Mouse (Mus musculus): Measurements from ENCODE around the gene Zfp423. TPM values are rescaled to one million over a fixed set of nuclear protein-coding genes. Genes with fewer than 3 reads are reported as not detected.

Gene Zfp423
- polyA plus RNA-seq, 1 experiment from 2014 or later = 63.0 TPM

DNA sequence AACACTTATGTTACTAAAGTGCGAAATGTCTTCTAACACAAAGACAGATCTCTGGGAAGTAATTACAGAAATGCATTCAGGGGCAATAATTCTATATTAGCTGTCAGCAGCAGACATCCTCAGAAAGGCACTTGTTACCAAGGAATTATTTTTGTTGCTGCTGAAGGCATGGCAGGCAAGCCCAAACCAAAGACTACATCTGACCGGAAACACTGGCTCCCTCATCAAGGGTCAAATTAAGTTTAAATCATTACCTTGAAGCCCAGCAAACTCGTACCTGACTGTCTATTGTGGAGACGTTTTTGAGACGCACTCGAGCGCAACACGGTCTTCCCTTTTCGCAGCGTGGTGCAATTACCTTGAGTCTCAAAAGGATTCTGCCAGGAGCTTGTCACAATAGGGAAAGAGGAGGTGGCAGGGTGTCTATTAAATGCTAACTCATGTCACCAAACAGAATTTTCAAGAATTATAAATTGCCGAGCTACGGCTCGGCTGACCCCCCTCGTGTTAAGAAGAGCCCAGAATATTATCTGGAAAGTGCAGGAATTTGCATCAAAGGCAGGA is 86.3 kb downstream of the Zfp423 start:
- Histone ChIP-seq H3K4me3 (replicated peaks; ENCODE audit: low read depth, low read length) (no peak overlapping the region), H3K4me2 (ENCODE audit: low read length) (no peak overlapping the region), H3K9ac (replicated peaks; ENCODE audit: low read length) (no peak overlapping the region), H3K36me3 (ENCODE audit: control insufficient read depth, insufficient read depth, low read length) (no peaks in the 10 kb centered on the region; the same call in 1 of the 2 replicates), H3K9me3 (ENCODE audit: control insufficient read depth, low read length) (no peaks in the 10 kb centered on the region), H3K4me1 (ENCODE audit: control insufficient read depth, insufficient read depth, low read length) (peaks cover 28% of the 10 kb centered on the region), H3K27me3 (ENCODE audit: control insufficient read depth, insufficient read depth, low read length) (no peaks in the 10 kb centered on the region), H3K27ac (replicated peaks; ENCODE audit: low read depth, low read length) (peak overlapping the region; percentile 14)
- DNase-seq (peak; percentile 58), ATAC-seq (ENCODE audit: low FRiP score, low TSS enrichment) (no peak)
- 44% methylated on average over 14 of the region's 14 CpGs for WGBS

DNA sequence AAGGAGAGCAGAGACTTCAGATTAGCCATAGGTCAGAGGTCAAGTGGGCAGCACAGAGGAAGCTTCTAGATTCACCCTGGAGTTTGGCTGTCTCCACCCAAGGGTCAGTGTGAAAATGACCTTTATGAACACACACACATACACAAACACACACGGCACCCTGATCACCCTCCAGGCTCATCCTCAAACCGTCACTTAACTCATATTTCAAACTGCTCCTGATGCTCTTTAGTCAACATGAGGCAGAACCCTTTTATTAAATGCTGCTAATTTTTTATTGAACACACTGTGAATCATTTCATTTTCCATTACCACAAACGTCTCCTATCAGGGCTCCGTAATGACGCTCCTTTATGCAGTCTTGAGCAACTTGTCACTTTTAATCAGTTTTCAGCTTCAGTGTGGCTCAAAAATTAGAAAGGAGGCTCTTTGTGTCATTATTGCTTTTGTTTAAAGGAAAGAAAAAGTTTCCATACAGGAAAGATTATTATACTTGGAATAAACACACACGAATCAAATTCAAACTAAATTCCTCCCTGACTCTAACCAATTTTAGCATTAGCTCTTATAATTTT is 87.0 kb downstream of the Zfp423 start:
- ATAC-seq (ENCODE audit: low FRiP score, low TSS enrichment) = no peak
- no peak for DNase-seq
- H3K36me3 ChIP-seq (ENCODE audit: control insufficient read depth, insufficient read depth, low read length) = no peaks in the 10 kb centered on the region; the same call in 1 of the 2 replicates
- H3K4me3 ChIP-seq (replicated peaks; ENCODE audit: low read depth, low read length) = no peak overlapping the region
- WGBS = 63% methylated on average over 6 of the region's 6 CpGs
- no peak overlapping the region for H3K9ac ChIP-seq (replicated peaks; ENCODE audit: low read length)
- H3K9me3 ChIP-seq (ENCODE audit: control insufficient read depth, low read length) = no peaks in the 10 kb centered on the region
- H3K27ac ChIP-seq (replicated peaks; ENCODE audit: low read depth, low read length) = no peak overlapping the region; the same call in 1 of the 2 replicates
- no peak overlapping the region for H3K4me2 ChIP-seq (ENCODE audit: low read length)
- peaks cover 28% of the 10 kb centered on the region for H3K4me1 ChIP-seq (ENCODE audit: control insufficient read depth, insufficient read depth, low read length)
- H3K27me3 ChIP-seq (ENCODE audit: control insufficient read depth, insufficient read depth, low read length) = no peaks in the 10 kb centered on the region

GRCm38 (mm10) chr8:87866586-87866985 is 92.8 kb downstream of the Zfp423 start:
- 68% methylated on average over 6 of the region's 6 CpGs for WGBS

GRCm38 (mm10) chr8:87864236-87864635 is 95.2 kb downstream of the Zfp423 start:
- no peak overlapping the region for H3K27ac ChIP-seq (replicated peaks; ENCODE audit: low read depth, low read length)

More at GRCm38 (mm10) chr8:87866586-87866985, 92.8 kb downstream of the Zfp423 start:
- Histone ChIP-seq H3K4me2 (ENCODE audit: low read length) (no peak overlapping the region), H3K4me1 (ENCODE audit: control insufficient read depth, insufficient read depth, low read length) (peaks cover 14% of the 10 kb centered on the region; the same call in 1 of the 2 replicates), H3K27ac (replicated peaks; ENCODE audit: low read depth, low read length) (no peak overlapping the region), H3K9me3 (ENCODE audit: control insufficient read depth, low read length) (no peaks in the 10 kb centered on the region), H3K4me3 (replicated peaks; ENCODE audit: low read depth, low read length) (no peak overlapping the region), H3K9ac (replicated peaks; ENCODE audit: low read length) (no peak overlapping the region), H3K36me3 (ENCODE audit: control insufficient read depth, insufficient read depth, low read length) (no peaks in the 10 kb centered on the region), H3K27me3 (ENCODE audit: control insufficient read depth, insufficient read depth, low read length) (no peaks in the 10 kb centered on the region)
- DNase-seq = no peak
- no peak for ATAC-seq (ENCODE audit: low FRiP score, low TSS enrichment)

GRCm38 (mm10) chr8:87863128-87863527 is 96.3 kb downstream of the Zfp423 start:
- Histone ChIP-seq H3K36me3 (ENCODE audit: control insufficient read depth, insufficient read depth, low read length) (peaks cover 4% of the 10 kb centered on the region; the same call in 1 of the 2 replicates), H3K4me1 (ENCODE audit: control insufficient read depth, insufficient read depth, low read length) (peaks cover 40% of the 10 kb centered on the region), H3K27ac (replicated peaks; ENCODE audit: low read depth, low read length) (no peak overlapping the region), H3K27me3 (ENCODE audit: control insufficient read depth, insufficient read depth, low read length) (no peaks in the 10 kb centered on the region), H3K4me2 (ENCODE audit: low read length) (no peak overlapping the region), H3K4me3 (replicated peaks; ENCODE audit: low read depth, low read length) (no peak overlapping the region), H3K9me3 (ENCODE audit: control insufficient read depth, low read length) (no peaks in the 10 kb centered on the region), H3K9ac (replicated peaks; ENCODE audit: low read length) (no peak overlapping the region)
- ATAC-seq (ENCODE audit: low FRiP score, low TSS enrichment) (no peak), DNase-seq (no peak)
- WGBS = 93% methylated on average over 8 of the region's 8 CpGs

More at GRCm38 (mm10) chr8:87864236-87864635, 95.2 kb downstream of the Zfp423 start:
- Histone ChIP-seq H3K4me3 (replicated peaks; ENCODE audit: low read depth, low read length) (no peak overlapping the region), H3K36me3 (ENCODE audit: control insufficient read depth, insufficient read depth, low read length) (no peaks in the 10 kb centered on the region), H3K4me1 (ENCODE audit: control insufficient read depth, insufficient read depth, low read length) (peaks cover 38% of the 10 kb centered on the region), H3K27me3 (ENCODE audit: control insufficient read depth, insufficient read depth, low read length) (no peaks in the 10 kb centered on the region), H3K9me3 (ENCODE audit: control insufficient read depth, low read length) (no peaks in the 10 kb centered on the region), H3K4me2 (ENCODE audit: low read length) (no peak overlapping the region), H3K9ac (replicated peaks; ENCODE audit: low read length) (no peak overlapping the region)
- DNase-seq = no peak
- WGBS = 74% methylated on average over 8 of the region's 8 CpGs
- ATAC-seq (ENCODE audit: low FRiP score, low TSS enrichment) = no peak

- no peaks in the 10 kb centered on the region for H3K27me3 ChIP-seq (ENCODE audit: control insufficient read depth, insufficient read depth, low read length)
- DNase-seq (no peak), ATAC-seq (ENCODE audit: low FRiP score, low TSS enrichment) (no peak)
- no peak overlapping the region for H3K4me3 ChIP-seq (replicated peaks; ENCODE audit: low read depth, low read length)
- no peaks in the 10 kb centered on the region for H3K9me3 ChIP-seq (ENCODE audit: control insufficient read depth, low read length)
- WGBS = 39% methylated on average over 5 of the region's 5 CpGs
- peak overlapping the region; percentile 34; the same call in 1 of the 2 replicates for H3K27ac ChIP-seq (replicated peaks; ENCODE audit: low read depth, low read length)
- peaks cover 13% of the 10 kb centered on the region; the same call in 1 of the 2 replicates for H3K36me3 ChIP-seq (ENCODE audit: control insufficient read depth, insufficient read depth, low read length)
- H3K4me1 ChIP-seq (ENCODE audit: control insufficient read depth, insufficient read depth, low read length) = peaks cover 34% of the 10 kb centered on the region
- H3K4me2 ChIP-seq (ENCODE audit: low read length) = no peak overlapping the region
- H3K9ac ChIP-seq (replicated peaks; ENCODE audit: low read length) = no peak overlapping the region; the same call in 1 of the 2 replicates
These were observed 97.7 kb downstream of the Zfp423 start for GRCm38 (mm10) chr8:87861718-87862117.

DNA sequence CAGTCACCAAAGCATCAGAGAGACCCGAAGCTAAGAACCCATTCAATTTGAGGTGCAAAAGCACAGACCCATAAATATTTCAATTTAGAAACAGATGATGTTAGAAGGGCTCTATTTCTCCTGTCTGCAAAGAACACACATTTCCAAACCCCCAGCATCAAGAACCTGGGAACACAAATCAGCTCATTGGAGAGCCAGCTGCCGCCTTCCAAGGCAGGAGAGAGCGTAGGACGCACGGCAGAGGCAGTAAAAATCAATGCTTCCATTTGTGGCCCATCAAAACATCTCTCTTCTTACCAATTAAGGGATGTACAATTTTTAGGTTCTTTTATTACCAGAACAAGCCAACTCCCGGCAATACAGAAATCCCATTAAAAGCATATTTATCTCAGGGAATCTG is 98.5 kb downstream of the Zfp423 start:
- H3K4me1 ChIP-seq (ENCODE audit: control insufficient read depth, insufficient read depth, low read length) = peaks cover 30% of the 10 kb centered on the region
- 50% methylated on average over 6 of the region's 6 CpGs for WGBS
- DNase-seq (peak; percentile 37), ATAC-seq (ENCODE audit: low FRiP score, low TSS enrichment) (no peak)
- H3K27ac ChIP-seq (replicated peaks; ENCODE audit: low read depth, low read length) = peak overlapping the region; percentile 34; the same call in 1 of the 2 replicates
- no peak overlapping the region for H3K4me3 ChIP-seq (replicated peaks; ENCODE audit: low read depth, low read length)
- no peak overlapping the region for H3K4me2 ChIP-seq (ENCODE audit: low read length)
- no peaks in the 10 kb centered on the region for H3K27me3 ChIP-seq (ENCODE audit: control insufficient read depth, insufficient read depth, low read length)
- no peak overlapping the region for H3K9ac ChIP-seq (replicated peaks; ENCODE audit: low read length)
- H3K9me3 ChIP-seq (ENCODE audit: control insufficient read depth, low read length) = no peaks in the 10 kb centered on the region
- peaks cover 15% of the 10 kb centered on the region; the same call in 1 of the 2 replicates for H3K36me3 ChIP-seq (ENCODE audit: control insufficient read depth, insufficient read depth, low read length)

- no peaks in the 10 kb centered on the region for H3K9me3 ChIP-seq (ENCODE audit: control insufficient read depth, low read length)
- H3K9ac ChIP-seq (replicated peaks; ENCODE audit: low read length) = no peak overlapping the region
- DNase-seq (no peak), ATAC-seq (ENCODE audit: low FRiP score, low TSS enrichment) (no peak)
- 90% methylated on average over 3 of the region's 3 CpGs for WGBS
- H3K4me3 ChIP-seq (replicated peaks; ENCODE audit: low read depth, low read length) = no peak overlapping the region
- H3K4me1 ChIP-seq (ENCODE audit: control insufficient read depth, insufficient read depth, low read length) = no peaks in the 10 kb centered on the region
- H3K27ac ChIP-seq (replicated peaks; ENCODE audit: low read depth, low read length) = no peak overlapping the region
- 0 out of 2 replicates have a peak, but pooled peaks cover 4% of the 10 kb centered on the region for H3K36me3 ChIP-seq (ENCODE audit: control insufficient read depth, insufficient read depth, low read length)
- H3K4me2 ChIP-seq (ENCODE audit: low read length) = no peak overlapping the region
- H3K27me3 ChIP-seq (ENCODE audit: control insufficient read depth, insufficient read depth, low read length) = no peaks in the 10 kb centered on the region
These were observed 107.5 kb downstream of the Zfp423 start for GRCm38 (mm10) chr8:87851871-87852270.

DNA sequence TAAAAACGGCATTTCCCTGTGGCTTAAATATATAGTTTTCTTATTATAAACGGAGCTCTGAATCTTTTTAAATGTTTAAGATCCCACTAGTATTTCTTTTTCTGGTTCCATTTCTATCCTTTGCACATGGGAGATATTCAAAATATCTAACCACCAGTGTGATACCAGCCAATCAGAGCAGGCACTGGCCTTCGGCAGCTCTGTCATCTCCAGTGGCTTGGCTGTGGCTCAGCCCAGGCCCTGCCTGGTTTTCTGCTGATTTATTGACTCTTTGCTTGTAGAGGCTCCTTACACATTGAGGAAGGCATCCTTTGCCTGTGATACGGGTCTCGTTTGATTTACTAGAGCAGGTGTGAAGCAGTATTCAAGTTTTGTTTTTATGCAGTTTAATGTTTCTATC is 108.0 kb downstream of the Zfp423 start:
- no peaks in the 10 kb centered on the region for H3K36me3 ChIP-seq (ENCODE audit: control insufficient read depth, insufficient read depth, low read length)
- H3K4me3 ChIP-seq (replicated peaks; ENCODE audit: low read depth, low read length) = no peak overlapping the region
- H3K4me2 ChIP-seq (ENCODE audit: low read length) = no peak overlapping the region
- no peaks in the 10 kb centered on the region for H3K9me3 ChIP-seq (ENCODE audit: control insufficient read depth, low read length)
- no peak overlapping the region for H3K27ac ChIP-seq (replicated peaks; ENCODE audit: low read depth, low read length)
- H3K4me1 ChIP-seq (ENCODE audit: control insufficient read depth, insufficient read depth, low read length) = no peaks in the 10 kb centered on the region
- ATAC-seq (ENCODE audit: low FRiP score, low TSS enrichment) = no peak
- no peak for DNase-seq
- no peak overlapping the region for H3K9ac ChIP-seq (replicated peaks; ENCODE audit: low read length)
- 94% methylated on average over 5 of the region's 5 CpGs for WGBS
- no peaks in the 10 kb centered on the region for H3K27me3 ChIP-seq (ENCODE audit: control insufficient read depth, insufficient read depth, low read length)

Measured in midbrain, embryonic 14.5 days (tissue).